Mouse (Mus musculus): Measurements from ENCODE around the gene Cntn5. TPM values are rescaled to one million over a fixed set of nuclear protein-coding genes. Genes with fewer than 3 reads are reported as not detected.

The Cntn5 gene
- 1.8 and 2.7 TPM in 2 replicates for polyA plus RNA-seq (2014; fragmentation: Nextera tagmentation; extraction: Ambion mirVana)

DNA sequence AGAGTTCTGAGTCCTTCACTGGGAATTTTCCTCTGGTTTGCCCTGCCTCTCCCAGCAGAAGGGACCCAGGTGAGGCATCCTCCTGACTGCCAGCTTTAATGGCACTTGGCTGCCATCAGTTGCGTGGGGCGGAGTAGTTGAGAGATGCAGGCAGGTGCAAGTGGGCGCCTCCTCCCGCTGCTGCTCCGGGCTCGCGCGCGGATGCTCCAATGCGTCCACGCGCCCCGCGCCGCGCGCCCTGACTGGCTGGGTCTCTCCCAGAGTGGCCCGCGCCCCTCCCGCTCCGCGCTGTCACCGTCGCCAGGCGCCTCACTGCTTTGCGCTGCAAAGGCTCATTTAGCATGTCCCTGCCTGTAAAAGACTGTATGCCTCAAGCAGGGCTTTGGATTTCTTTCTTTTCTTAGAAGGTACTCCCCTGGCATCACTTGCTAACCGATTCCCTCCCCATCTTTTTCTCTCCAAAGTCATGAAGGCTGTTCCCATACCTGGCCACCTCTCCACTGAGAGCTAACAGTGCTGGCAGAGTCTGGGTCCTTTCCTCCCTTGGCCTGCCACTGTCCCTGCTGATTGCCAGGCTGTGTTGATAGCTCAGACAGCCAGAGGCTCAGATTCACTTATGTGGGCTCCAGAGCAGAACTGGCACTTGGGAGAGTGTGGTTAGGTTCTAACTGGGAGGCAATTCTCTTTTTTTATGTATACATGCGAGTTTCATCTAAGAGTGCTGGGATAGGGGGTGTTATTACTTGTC is at the start of gene Cntn5:
Gene Cntn5, minus strand, starts transcription at position 160 of the 748 bp plus-strand sequence.
- ATAC-seq (ENCODE audit: low FRiP score) (peak; percentile 87), DNase-seq (ENCODE audit: low spot score) (peak; percentile 66)
- H3K36me3 ChIP-seq (ENCODE audit: control insufficient read depth, insufficient read depth, low read length) = no peaks in the 10 kb centered on the region
- no peak within 1 kb of the TSS for H3K9ac ChIP-seq (ENCODE audit: low read depth, low read length)
- H3K27ac ChIP-seq (ENCODE audit: low read depth, low read length) = no peak within 1 kb of the TSS
- WGBS = 4% methylated on average over 25 of the region's 28 CpGs
- no peaks in the 10 kb centered on the region for H3K27me3 ChIP-seq (ENCODE audit: control insufficient read depth, insufficient read depth, low read length)
- H3K4me3 ChIP-seq (ENCODE audit: low read depth, low read length) = peak within 1 kb of the TSS; percentile 33
- no peaks in the 10 kb centered on the region for H3K4me1 ChIP-seq (replicated peaks; ENCODE audit: control insufficient read depth, insufficient read depth, low read length)
- no peaks in the 10 kb centered on the region for H3K9me3 ChIP-seq (ENCODE audit: control insufficient read depth, low read length)
- peak within 1 kb of the TSS; percentile 62 for H3K4me2 ChIP-seq (replicated peaks; ENCODE audit: low read depth, low read length)

DNA sequence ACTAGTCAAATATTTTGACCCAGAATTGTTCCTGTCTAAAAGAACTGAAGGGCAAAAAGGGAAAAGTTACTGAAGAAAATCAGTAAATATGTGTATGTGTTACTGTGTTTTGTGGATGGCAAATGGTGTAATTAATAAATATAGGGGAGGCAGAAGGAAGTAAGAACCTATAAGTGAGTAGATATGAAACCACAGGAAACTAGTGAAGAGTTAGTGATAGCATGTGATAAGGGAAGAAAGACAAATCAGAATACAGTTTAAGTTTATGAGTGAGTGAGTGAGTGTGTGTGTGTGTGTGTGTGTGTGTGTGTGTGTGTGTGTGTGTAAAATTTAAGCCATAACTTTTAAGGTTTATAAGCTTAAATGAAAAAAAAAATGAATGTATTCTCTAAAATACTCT is 45.9 kb upstream of the Cntn5 start:
- no peak for ATAC-seq (ENCODE audit: low FRiP score)
- H3K27me3 ChIP-seq (ENCODE audit: control insufficient read depth, insufficient read depth, low read length) = no peaks in the 10 kb centered on the region

DNA sequence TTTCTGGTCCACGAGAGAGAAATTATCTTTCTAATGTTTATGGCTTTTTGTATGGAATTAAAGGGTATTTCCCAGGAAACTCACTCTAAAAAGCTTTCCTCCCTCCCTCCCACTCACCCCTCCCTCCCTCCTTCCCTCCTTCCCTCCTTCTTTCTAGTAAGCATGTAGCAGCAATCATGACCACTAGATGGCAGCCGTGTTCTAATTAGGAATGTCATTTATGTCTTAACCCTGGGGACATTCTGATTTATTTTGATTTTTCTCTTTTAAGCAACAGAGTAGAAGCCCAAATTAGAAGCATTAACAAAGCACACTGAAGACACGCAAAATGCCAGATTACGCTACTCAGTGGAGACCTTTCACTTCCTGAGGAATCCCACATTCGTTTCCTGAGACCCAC is 5.0 kb upstream of the Cntn5 start:
- WGBS = 33% methylated on average over 5 of the region's 5 CpGs
- no peaks in the 10 kb centered on the region for H3K9me3 ChIP-seq (ENCODE audit: control insufficient read depth, low read length)
- no peak overlapping the region for H3K4me2 ChIP-seq (replicated peaks; ENCODE audit: low read depth, low read length)
- DNase-seq (ENCODE audit: low spot score) (peak; percentile 80), ATAC-seq (ENCODE audit: low FRiP score) (peak; percentile 43; the same call in 1 of the 2 replicates)
- H3K4me1 ChIP-seq (replicated peaks; ENCODE audit: control insufficient read depth, insufficient read depth, low read length) = no peaks in the 10 kb centered on the region
- no peaks in the 10 kb centered on the region for H3K36me3 ChIP-seq (ENCODE audit: control insufficient read depth, insufficient read depth, low read length)
- H3K9ac ChIP-seq (ENCODE audit: low read depth, low read length) = no peak overlapping the region
- H3K4me3 ChIP-seq (ENCODE audit: low read depth, low read length) = no peak overlapping the region
- H3K27me3 ChIP-seq (ENCODE audit: control insufficient read depth, insufficient read depth, low read length) = no peaks in the 10 kb centered on the region
- H3K27ac ChIP-seq (ENCODE audit: low read depth, low read length) = no peak overlapping the region

More for the DNA sequence above, 45.9 kb upstream of the Cntn5 start:
- H3K4me2 ChIP-seq (replicated peaks; ENCODE audit: low read depth, low read length) = no peak overlapping the region
- no peak overlapping the region for H3K9ac ChIP-seq (ENCODE audit: low read depth, low read length)
- H3K4me1 ChIP-seq (replicated peaks; ENCODE audit: control insufficient read depth, insufficient read depth, low read length) = no peaks in the 10 kb centered on the region
- H3K9me3 ChIP-seq (ENCODE audit: control insufficient read depth, low read length) = no peaks in the 10 kb centered on the region
- no peak overlapping the region for H3K27ac ChIP-seq (ENCODE audit: low read depth, low read length)
- H3K36me3 ChIP-seq (ENCODE audit: control insufficient read depth, insufficient read depth, low read length) = no peaks in the 10 kb centered on the region
- H3K4me3 ChIP-seq (ENCODE audit: low read depth, low read length) = no peak overlapping the region
- no peak for DNase-seq (ENCODE audit: low spot score)

DNA sequence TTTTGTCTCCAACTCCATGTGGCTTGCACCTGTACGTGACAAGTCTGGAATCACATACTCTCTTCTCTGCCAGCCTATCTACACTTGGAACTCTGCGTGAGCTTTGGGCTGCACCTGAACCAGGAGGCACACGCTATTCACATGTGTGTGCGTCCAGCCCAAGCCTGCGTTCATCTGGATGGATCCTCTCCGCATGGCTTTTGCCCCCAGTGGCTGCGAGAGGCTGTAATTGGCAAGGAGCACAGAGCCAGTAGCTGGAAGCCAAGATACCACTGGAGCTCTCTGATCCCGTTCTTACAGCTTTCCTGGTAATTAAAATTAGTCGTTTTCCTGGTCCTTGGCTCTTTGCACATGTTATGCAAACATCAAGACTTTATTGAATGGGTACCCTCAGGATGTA is 1.1 kb upstream of the Cntn5 start:
- ATAC-seq (ENCODE audit: low FRiP score) = no peak

DNA sequence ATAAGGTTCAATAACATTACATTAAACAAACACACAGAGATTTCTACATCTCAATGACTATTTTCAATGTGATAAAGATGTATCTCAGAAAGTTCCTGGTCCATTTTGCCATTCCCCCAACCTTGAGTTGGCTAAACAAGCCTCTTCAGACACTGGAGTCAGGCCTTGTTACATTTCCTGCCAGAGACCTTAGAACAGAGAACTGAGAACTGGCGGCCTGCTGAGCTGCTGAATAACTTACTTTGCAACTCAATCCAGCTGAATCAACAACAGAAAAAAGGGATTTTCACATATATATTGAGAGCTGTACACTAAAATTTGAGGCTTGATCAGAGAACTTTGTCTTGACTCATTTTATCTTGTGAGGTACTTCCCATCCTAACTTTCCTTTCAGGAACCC is 24.8 kb downstream of the Cntn5 start:
- H3K27ac ChIP-seq (ENCODE audit: low read depth, low read length) = no peak overlapping the region
- H3K4me3 ChIP-seq (ENCODE audit: low read depth, low read length) = no peak overlapping the region
- H3K4me1 ChIP-seq (replicated peaks; ENCODE audit: control insufficient read depth, insufficient read depth, low read length) = no peaks in the 10 kb centered on the region
- no peaks in the 10 kb centered on the region for H3K36me3 ChIP-seq (ENCODE audit: control insufficient read depth, insufficient read depth, low read length)
- H3K4me2 ChIP-seq (replicated peaks; ENCODE audit: low read depth, low read length) = no peak overlapping the region
- DNase-seq (ENCODE audit: low spot score) (no peak), ATAC-seq (ENCODE audit: low FRiP score) (no peak)
- H3K9ac ChIP-seq (ENCODE audit: low read depth, low read length) = no peak overlapping the region
- H3K27me3 ChIP-seq (ENCODE audit: control insufficient read depth, insufficient read depth, low read length) = no peaks in the 10 kb centered on the region
- no peaks in the 10 kb centered on the region for H3K9me3 ChIP-seq (ENCODE audit: control insufficient read depth, low read length)
- WGBS = 53% methylated on average over 1 of the region's 1 CpGs

More for the DNA sequence above, 1.1 kb upstream of the Cntn5 start:
- Histone ChIP-seq H3K9me3 (ENCODE audit: control insufficient read depth, low read length) (no peaks in the 10 kb centered on the region), H3K4me3 (ENCODE audit: low read depth, low read length) (no peak overlapping the region), H3K4me1 (replicated peaks; ENCODE audit: control insufficient read depth, insufficient read depth, low read length) (no peaks in the 10 kb centered on the region), H3K27me3 (ENCODE audit: control insufficient read depth, insufficient read depth, low read length) (no peaks in the 10 kb centered on the region), H3K9ac (ENCODE audit: low read depth, low read length) (no peak overlapping the region), H3K36me3 (ENCODE audit: control insufficient read depth, insufficient read depth, low read length) (no peaks in the 10 kb centered on the region), H3K4me2 (replicated peaks; ENCODE audit: low read depth, low read length) (no peak overlapping the region), H3K27ac (ENCODE audit: low read depth, low read length) (no peak overlapping the region)
- 83% methylated on average over 9 of the region's 9 CpGs for WGBS
- DNase-seq (ENCODE audit: low spot score) = no peak

DNA sequence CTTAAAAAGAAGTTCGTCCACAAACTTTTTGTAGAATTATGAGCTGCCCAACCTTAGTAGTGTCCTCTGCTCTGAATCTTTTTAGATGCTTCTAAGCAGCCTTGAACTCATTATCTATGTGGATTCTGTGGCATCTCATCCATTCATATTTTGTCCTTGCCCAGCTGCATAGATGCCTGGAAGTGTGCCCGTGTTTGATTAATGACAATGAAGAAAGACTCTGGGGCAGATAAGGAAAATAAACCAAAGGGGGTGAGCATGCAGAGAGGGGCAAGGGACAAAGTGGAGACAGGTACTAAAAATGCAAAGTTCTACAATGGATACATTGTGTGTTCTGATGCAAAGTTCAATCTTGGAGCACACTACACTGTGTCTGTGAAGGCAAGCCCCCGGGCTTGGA is 30.7 kb downstream of the Cntn5 start:
- H3K27me3 ChIP-seq (ENCODE audit: control insufficient read depth, insufficient read depth, low read length) = no peaks in the 10 kb centered on the region
- no peak overlapping the region for H3K9ac ChIP-seq (ENCODE audit: low read depth, low read length)
- DNase-seq (ENCODE audit: low spot score) = no peak
- H3K9me3 ChIP-seq (ENCODE audit: control insufficient read depth, low read length) = no peaks in the 10 kb centered on the region
- H3K27ac ChIP-seq (ENCODE audit: low read depth, low read length) = no peak overlapping the region
- no peak for ATAC-seq (ENCODE audit: low FRiP score)
- WGBS = 90% methylated on average over 3 of the region's 3 CpGs
- no peak overlapping the region for H3K4me3 ChIP-seq (ENCODE audit: low read depth, low read length)
- H3K4me1 ChIP-seq (replicated peaks; ENCODE audit: control insufficient read depth, insufficient read depth, low read length) = no peaks in the 10 kb centered on the region
- no peaks in the 10 kb centered on the region for H3K36me3 ChIP-seq (ENCODE audit: control insufficient read depth, insufficient read depth, low read length)
- H3K4me2 ChIP-seq (replicated peaks; ENCODE audit: low read depth, low read length) = no peak overlapping the region

DNA sequence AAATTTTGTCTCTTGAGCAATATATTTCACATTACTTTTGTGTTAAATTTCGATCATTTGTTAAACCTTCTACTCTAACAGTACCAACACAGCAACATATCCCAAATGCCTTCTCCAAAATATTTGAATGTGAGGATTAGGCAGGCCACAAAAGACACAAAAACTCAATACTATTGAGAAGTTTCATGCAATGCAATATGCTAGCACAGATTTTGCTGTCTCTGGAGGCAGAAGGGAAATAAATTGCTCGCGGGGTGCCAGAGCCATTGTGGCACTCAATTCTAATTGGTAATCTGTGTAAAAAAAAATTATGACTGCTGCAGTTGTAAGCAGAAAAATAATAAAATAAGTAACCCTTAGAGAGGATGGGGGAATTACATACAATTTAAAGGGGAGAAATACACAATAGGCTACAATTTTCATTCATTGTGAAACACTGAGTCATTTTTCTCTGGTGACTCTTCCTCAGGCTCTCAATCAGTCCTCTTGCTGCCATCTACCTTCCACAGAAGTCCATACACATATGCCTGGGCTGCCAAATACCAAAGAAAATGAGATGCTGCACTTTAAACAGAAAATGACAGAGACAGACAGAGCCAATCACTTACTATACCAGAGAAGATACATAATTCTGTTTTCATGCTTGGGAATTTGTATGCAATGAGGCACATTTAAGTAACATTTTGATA is 48.2 kb downstream of the Cntn5 start:
- Histone ChIP-seq H3K36me3 (ENCODE audit: control insufficient read depth, insufficient read depth, low read length) (no peaks in the 10 kb centered on the region), H3K9me3 (ENCODE audit: control insufficient read depth, low read length) (no peaks in the 10 kb centered on the region), H3K9ac (ENCODE audit: low read depth, low read length) (no peak overlapping the region), H3K4me1 (replicated peaks; ENCODE audit: control insufficient read depth, insufficient read depth, low read length) (no peaks in the 10 kb centered on the region), H3K27ac (ENCODE audit: low read depth, low read length) (no peak overlapping the region), H3K27me3 (ENCODE audit: control insufficient read depth, insufficient read depth, low read length) (no peaks in the 10 kb centered on the region), H3K4me2 (replicated peaks; ENCODE audit: low read depth, low read length) (no peak overlapping the region), H3K4me3 (ENCODE audit: low read depth, low read length) (no peak overlapping the region)
- 90% methylated on average over 3 of the region's 3 CpGs for WGBS
- no peak for DNase-seq (ENCODE audit: low spot score)
- ATAC-seq (ENCODE audit: low FRiP score) = no peak

DNA sequence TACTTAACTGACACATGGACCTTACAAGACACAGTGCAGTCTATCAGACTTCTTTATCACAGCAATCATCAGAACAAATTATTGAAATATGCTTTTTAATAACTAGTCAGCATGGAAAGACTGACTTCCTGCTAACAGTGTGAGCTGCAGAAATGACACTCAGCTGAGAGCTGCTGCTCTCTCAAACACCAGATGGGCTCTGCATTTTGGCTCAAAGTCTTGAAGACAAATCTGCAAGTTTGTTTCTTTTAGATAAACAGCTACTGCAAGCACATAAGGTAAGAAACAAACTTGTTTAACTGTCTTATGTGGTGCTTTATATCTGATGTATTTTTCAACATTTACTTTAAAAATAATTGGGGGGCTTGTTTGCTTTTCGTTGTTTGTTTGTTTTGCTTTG is 87.9 kb downstream of the Cntn5 start:
- DNase-seq (ENCODE audit: low spot score) (no peak), ATAC-seq (ENCODE audit: low FRiP score) (no peak)
- Histone ChIP-seq H3K27me3 (ENCODE audit: control insufficient read depth, insufficient read depth, low read length) (no peaks in the 10 kb centered on the region), H3K9ac (ENCODE audit: low read depth, low read length) (no peak overlapping the region), H3K9me3 (ENCODE audit: control insufficient read depth, low read length) (no peaks in the 10 kb centered on the region), H3K4me3 (ENCODE audit: low read depth, low read length) (no peak overlapping the region), H3K4me1 (replicated peaks; ENCODE audit: control insufficient read depth, insufficient read depth, low read length) (no peaks in the 10 kb centered on the region), H3K4me2 (replicated peaks; ENCODE audit: low read depth, low read length) (no peak overlapping the region), H3K36me3 (ENCODE audit: control insufficient read depth, insufficient read depth, low read length) (no peaks in the 10 kb centered on the region), H3K27ac (ENCODE audit: low read depth, low read length) (no peak overlapping the region)
- WGBS = 85% methylated on average over 1 of the region's 1 CpGs

DNA sequence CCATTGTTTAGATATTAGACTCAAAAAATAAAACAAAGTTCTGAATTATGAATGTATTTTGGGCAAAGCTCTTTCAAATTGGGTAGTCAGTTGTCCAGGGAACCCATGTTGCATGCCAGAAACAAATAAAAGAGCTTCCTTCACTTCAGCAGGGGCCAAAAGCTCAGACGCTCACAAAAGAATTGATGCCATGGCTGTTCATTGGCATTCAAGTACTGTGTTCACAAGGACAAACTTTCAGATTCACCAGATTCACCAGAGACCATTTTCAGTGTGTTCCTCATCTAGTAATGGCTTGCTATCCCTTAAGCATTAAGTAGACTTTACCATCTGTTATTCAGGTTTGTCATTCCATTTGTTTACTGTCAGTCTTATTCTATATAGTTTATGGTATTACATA is 107.4 kb downstream of the Cntn5 start:
- Histone ChIP-seq H3K36me3 (ENCODE audit: control insufficient read depth, insufficient read depth, low read length) (no peaks in the 10 kb centered on the region), H3K9ac (ENCODE audit: low read depth, low read length) (no peak overlapping the region), H3K4me1 (replicated peaks; ENCODE audit: control insufficient read depth, insufficient read depth, low read length) (no peaks in the 10 kb centered on the region), H3K4me3 (ENCODE audit: low read depth, low read length) (no peak overlapping the region), H3K27me3 (ENCODE audit: control insufficient read depth, insufficient read depth, low read length) (no peaks in the 10 kb centered on the region), H3K9me3 (ENCODE audit: control insufficient read depth, low read length) (no peaks in the 10 kb centered on the region), H3K4me2 (replicated peaks; ENCODE audit: low read depth, low read length) (no peak overlapping the region), H3K27ac (ENCODE audit: low read depth, low read length) (no peak overlapping the region)
- DNase-seq (ENCODE audit: low spot score) (no peak), ATAC-seq (ENCODE audit: low FRiP score) (no peak)
- 74% methylated on average over 1 of the region's 1 CpGs for WGBS

Data from hindbrain, embryonic 11.5 days (tissue).